Mouse (Mus musculus) olfactory bulb, adult 2 months (tissue): Measurements from ENCODE around the gene Gm2056. TPM values are rescaled to one million over a fixed set of nuclear protein-coding genes. Genes with fewer than 3 reads are reported as not detected.
"Not testable (repeated sequence)": the region's sequence is repeated elsewhere in the genome, so short reads cannot be mapped to it uniquely, and the experiment has no call there.

Experiments
- H3K27ac ChIP-seq: fragments of 200-500 bp; 2 replicates; pipeline ENCODE4 v1.5.1; 2012; ENCODE audit warnings: low read depth, low read length; ENCODE audit not compliant: insufficient read depth
- H3K4me1 ChIP-seq: fragments of 200-500 bp; 2 replicates; pipeline ENCODE4 v1.6.1; 2012; ENCODE audit warnings: low read length; ENCODE audit not compliant: control insufficient read depth, insufficient read depth
- H3K4me3 ChIP-seq: fragments of 200-500 bp; 2 replicates; pipeline ENCODE4 v1.5.1; 2012; ENCODE audit warnings: mild to moderate bottlenecking, low read depth, low read length, moderate library complexity; ENCODE audit not compliant: insufficient read depth
- WGBS: fragments of 180-500 bp; shearing (Covaris S2); methylation state at CpG from one replicate; pipeline ENCODE4 v1.1.7; 2018; 5-methylcytosine and 5-hydroxymethylcytosine counted together
- polyA plus RNA-seq: library from polyadenylated mRNA; stranded (reverse); fragments of >200 nt; gene quantifications from 2 replicates; pipeline ENCODE4 v1.2.4, GENCODE M21; 2012; ENCODE audit warnings: low replicate concordance; ENCODE audit not compliant: missing spikeins, insufficient read depth, insufficient read length

The Gm2056 gene
- polyA plus RNA-seq = not detected in 2 replicates

GRCm38 (mm10) chr12:88026704-88027103, at the start of gene Gm2056:
Gene Gm2056 (plus strand): TSS chr12:88027004.
- not testable (repeated sequence) for H3K27ac ChIP-seq, H3K4me1 ChIP-seq, H3K4me3 ChIP-seq
- 85% methylated on average over 1 of the region's 1 CpGs for WGBS

GRCm38 (mm10) chr12:87984000-87984399, 42.8 kb upstream of the Gm2056 start:
- H3K27ac ChIP-seq, H3K4me3 ChIP-seq, H3K4me1 ChIP-seq: not testable (repeated sequence)

GRCm38 (mm10) chr12:88004118-88004517, 22.7 kb upstream of the Gm2056 start:
- H3K4me3 ChIP-seq, H3K4me1 ChIP-seq, H3K27ac ChIP-seq: not testable (repeated sequence)
- 63% methylated on average over 3 of the region's 3 CpGs for WGBS

GRCm38 (mm10) chr12:88011548-88011947, 15.3 kb upstream of the Gm2056 start, which contains the start of gene Gm2075:
Gene Gm2075 (plus strand): TSS chr12:88011848.
- not testable (repeated sequence) for H3K4me3 ChIP-seq, H3K4me1 ChIP-seq, H3K27ac ChIP-seq
- no CpG with 5 or more reads among the region's 1 CpGs for WGBS

GRCm38 (mm10) chr12:88018671-88019070, 8.1 kb upstream of the Gm2056 start, which contains the start of gene Gm6803:
Gene Gm6803 (minus strand): TSS chr12:88018771.
- 85% methylated on average over 2 of the region's 2 CpGs for WGBS
- H3K4me1 ChIP-seq, H3K27ac ChIP-seq, H3K4me3 ChIP-seq: not testable (repeated sequence)

- not testable (repeated sequence) for H3K4me1 ChIP-seq, H3K27ac ChIP-seq, H3K4me3 ChIP-seq
- WGBS = 91% methylated on average over 5 of the region's 5 CpGs
Observed at GRCm38 (mm10) chr12:88032250-88032649, 5.4 kb downstream of the Gm2056 start.

DNA sequence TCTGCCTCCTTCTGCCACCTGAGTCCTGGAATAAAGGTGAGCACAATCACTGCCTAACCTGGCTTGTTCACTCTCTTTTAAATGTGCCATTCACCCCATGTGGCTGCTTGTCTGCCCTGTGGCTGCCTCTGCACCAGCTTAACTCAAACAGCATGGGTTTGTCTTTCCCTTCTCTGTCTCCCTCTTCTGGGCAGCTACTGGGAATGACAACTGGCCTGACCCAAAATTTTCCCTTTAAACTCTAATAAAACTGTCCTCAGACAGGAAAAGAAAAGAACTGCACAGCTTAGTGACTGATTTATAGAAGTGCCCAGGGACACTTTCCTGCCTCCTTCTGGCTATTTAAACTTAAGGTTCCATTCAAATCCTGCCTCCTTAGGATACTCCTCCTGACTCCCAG, 12.3 kb downstream of the Gm2056 start:
- H3K4me1 ChIP-seq, H3K4me3 ChIP-seq: not testable (repeated sequence)

DNA sequence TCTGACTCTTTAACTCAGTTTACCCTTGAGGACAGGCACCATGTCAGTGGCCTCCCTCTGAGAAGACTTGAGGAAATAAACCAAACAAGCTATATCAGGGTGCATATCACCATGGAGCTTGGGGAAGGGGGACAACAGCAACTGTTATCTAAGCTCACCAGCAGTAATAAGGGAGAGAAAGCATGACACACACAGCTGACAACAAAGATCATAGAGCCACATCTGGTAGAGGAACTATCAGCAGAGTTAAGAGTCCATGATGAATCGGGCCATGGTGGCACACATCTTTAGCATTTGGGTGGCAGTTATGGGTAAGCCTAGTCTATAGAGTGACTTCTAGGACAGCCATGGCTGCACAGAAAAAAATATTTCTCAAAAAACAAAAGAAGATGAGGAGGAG, 12.9 kb downstream of the Gm2056 start:
- H3K4me3 ChIP-seq, H3K4me1 ChIP-seq, H3K27ac ChIP-seq: not testable (repeated sequence)
- WGBS = 97% methylated on average over 1 of the region's 1 CpGs

More for the DNA sequence above, 12.3 kb downstream of the Gm2056 start:
- H3K27ac ChIP-seq = not testable (repeated sequence)

DNA sequence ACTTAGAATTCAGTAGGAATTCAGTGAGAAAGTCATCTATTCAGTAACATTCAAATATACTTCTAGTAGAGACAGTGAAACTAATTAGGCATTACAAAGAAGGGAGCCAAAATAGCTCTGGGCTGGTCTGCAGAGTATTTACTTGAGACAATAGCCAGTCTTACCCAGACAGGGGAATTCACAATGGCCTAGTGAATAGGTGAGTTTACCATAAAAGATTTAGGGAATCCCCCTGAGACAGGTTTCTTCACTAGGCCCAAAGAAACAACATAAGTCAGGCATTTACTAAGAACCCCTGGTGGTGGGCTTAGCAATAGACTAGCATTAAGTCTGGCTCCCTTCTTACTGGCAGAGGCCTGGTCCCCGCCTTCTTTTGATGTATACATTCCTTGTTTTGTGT, 18.4 kb downstream of the Gm2056 start:
- 47% methylated on average over 1 of the region's 1 CpGs for WGBS
- not testable (repeated sequence) for H3K4me3 ChIP-seq, H3K4me1 ChIP-seq, H3K27ac ChIP-seq

Other genes with a start within 250 kb of the Gm2056 start
- not detected in 2 replicates for gene Gm21936, start 231.5 kb upstream of the Gm2056 start, polyA plus RNA-seq
- gene BB287469, start 210.4 kb upstream of the Gm2056 start, polyA plus RNA-seq = not detected in 2 replicates
- gene Gm2001, start 184.7 kb upstream of the Gm2056 start, polyA plus RNA-seq = not detected in 2 replicates
- not detected in 2 replicates for gene Gm2016, start 152.9 kb upstream of the Gm2056 start, polyA plus RNA-seq
- not detected in 2 replicates for gene Gm2022, start 131.6 kb upstream of the Gm2056 start, polyA plus RNA-seq
- gene Gm2035, start 107.1 kb upstream of the Gm2056 start, polyA plus RNA-seq = not detected in 2 replicates
- not detected in 2 replicates for gene Gm2042, start 72.9 kb upstream of the Gm2056 start, polyA plus RNA-seq
- gene Gm2075, start 15.2 kb upstream of the Gm2056 start, polyA plus RNA-seq = not detected in 2 replicates
- gene Gm6803, start 8.2 kb upstream of the Gm2056 start, polyA plus RNA-seq = not detected in 2 replicates
- gene Gm16368, start 56.7 kb downstream of the Gm2056 start, polyA plus RNA-seq = not detected in 2 replicates
- gene Gm10436, start 155.1 kb downstream of the Gm2056 start, polyA plus RNA-seq = not detected in 2 replicates
- not detected in 2 replicates for gene Gm8332, start 223.1 kb downstream of the Gm2056 start, polyA plus RNA-seq
- gene Gm5662, start 247.5 kb downstream of the Gm2056 start, polyA plus RNA-seq = not detected in 2 replicates